Mouse (Mus musculus): ENCODE measurements at regions not wholly inside any gene's neighbourhood (a gene's known extent, or its start where the extent isn't known, plus 50 kb on each side); places are given as distances from the start of the nearest gene placed in this dataset.

GRCm38 (mm10) chr10:109405116-109405685 is 394.4 kb upstream of the Syt1 start:
- no peaks in the 10 kb centered on the region for H3K9me3 ChIP-seq (ENCODE audit: control insufficient read depth, insufficient read depth, low read depth, low read length)
- no peak overlapping the region for H3K4me3 ChIP-seq (ENCODE audit: insufficient read depth in 1 of 2, low read depth in 1 of 2, low read length in 2 of 2, poor library complexity in 1 of 2, severe bottlenecking in 1 of 2)
- H3K4me1 ChIP-seq (ENCODE audit: control insufficient read depth in 2 of 2, insufficient read depth in 2 of 2, low read length in 2 of 2, poor library complexity in 1 of 2): no peaks in the 10 kb centered on the region
- no peak overlapping the region for H3K27ac ChIP-seq (ENCODE audit: insufficient read depth, low read depth, low read length, poor library complexity, severe bottlenecking)
- TF ChIP-seq ZC3H11A (IDR thresholded peaks at IDR 0.05; ENCODE audit: borderline replicate concordance, low read depth, low read length) (no peak), HCFC1 (IDR thresholded peaks at IDR 0.05; ENCODE audit: borderline replicate concordance, insufficient read depth, low read length) (no peak), CHD2 (IDR thresholded peaks at IDR 0.05; ENCODE audit: low read depth, low read length) (no peak), ZNF384 (IDR thresholded peaks at IDR 0.05; ENCODE audit: low read depth, low read length) (no peak), MAFK (IDR thresholded peaks at IDR 0.05; ENCODE audit: insufficient read depth, low read depth, low read length) (no peak)
- in situ Hi-C loops (cut with MboI; ENCODE audit: low sequenced_read_pairs in 2 of 2, unreplicated experiment in 2 of 2): no loop called here
- H3K36me3 ChIP-seq (ENCODE audit: control insufficient read depth, insufficient read depth, low read length, poor library complexity, severe bottlenecking): no peaks in the 10 kb centered on the region
- no peak overlapping the region for H3K9ac ChIP-seq (ENCODE audit: insufficient read depth, low read depth, low read length, poor library complexity, severe bottlenecking)
- no peak for DNase-seq (ENCODE audit: low read depth, low spot score)

GRCm38 (mm10) chr10:109383758-109384157 is 373.0 kb upstream of the Syt1 start:
- Histone ChIP-seq H3K4me3 (ENCODE audit: insufficient read depth in 1 of 2, low read depth in 1 of 2, low read length in 2 of 2, poor library complexity in 1 of 2, severe bottlenecking in 1 of 2) (no peak overlapping the region), H3K9ac (ENCODE audit: insufficient read depth, low read depth, low read length, poor library complexity, severe bottlenecking) (no peak overlapping the region), H3K4me1 (ENCODE audit: control insufficient read depth in 2 of 2, insufficient read depth in 2 of 2, low read length in 2 of 2, poor library complexity in 1 of 2) (no peaks in the 10 kb centered on the region), H3K27ac (ENCODE audit: insufficient read depth, low read depth, low read length, poor library complexity, severe bottlenecking) (no peak overlapping the region), H3K36me3 (ENCODE audit: control insufficient read depth, insufficient read depth, low read length, poor library complexity, severe bottlenecking) (no peaks in the 10 kb centered on the region), H3K9me3 (ENCODE audit: control insufficient read depth, insufficient read depth, low read depth, low read length) (no peaks in the 10 kb centered on the region)
- in situ Hi-C loops (cut with MboI; ENCODE audit: low sequenced_read_pairs in 2 of 2, unreplicated experiment in 2 of 2): no loop called here
- DNase-seq (ENCODE audit: low read depth, low spot score): no peak
- TF ChIP-seq HCFC1 (IDR thresholded peaks at IDR 0.05; ENCODE audit: borderline replicate concordance, insufficient read depth, low read length) (no peak), MAFK (IDR thresholded peaks at IDR 0.05; ENCODE audit: insufficient read depth, low read depth, low read length) (no peak), ZC3H11A (IDR thresholded peaks at IDR 0.05; ENCODE audit: borderline replicate concordance, low read depth, low read length) (no peak), CHD2 (IDR thresholded peaks at IDR 0.05; ENCODE audit: low read depth, low read length) (no peak), ZNF384 (IDR thresholded peaks at IDR 0.05; ENCODE audit: low read depth, low read length) (no peak)

GRCm38 (mm10) chr10:109378846-109379245 is 368.1 kb upstream of the Syt1 start:
- TF ChIP-seq ZNF384 (IDR thresholded peaks at IDR 0.05; ENCODE audit: low read depth, low read length): no peak
- no peak for TF ChIP-seq HCFC1 (IDR thresholded peaks at IDR 0.05; ENCODE audit: borderline replicate concordance, insufficient read depth, low read length)
- no peak for TF ChIP-seq MAFK (IDR thresholded peaks at IDR 0.05; ENCODE audit: insufficient read depth, low read depth, low read length)
- no peak for TF ChIP-seq CHD2 (IDR thresholded peaks at IDR 0.05; ENCODE audit: low read depth, low read length)
- no peak for TF ChIP-seq ZC3H11A (IDR thresholded peaks at IDR 0.05; ENCODE audit: borderline replicate concordance, low read depth, low read length)
- no peaks in the 10 kb centered on the region for H3K4me1 ChIP-seq (ENCODE audit: control insufficient read depth in 2 of 2, insufficient read depth in 2 of 2, low read length in 2 of 2, poor library complexity in 1 of 2)
- H3K27ac ChIP-seq (ENCODE audit: insufficient read depth, low read depth, low read length, poor library complexity, severe bottlenecking): no peak overlapping the region
- in situ Hi-C loops (cut with MboI; ENCODE audit: low sequenced_read_pairs in 2 of 2, unreplicated experiment in 2 of 2): no loop called here
- H3K9ac ChIP-seq (ENCODE audit: insufficient read depth, low read depth, low read length, poor library complexity, severe bottlenecking): no peak overlapping the region
- no peak overlapping the region for H3K4me3 ChIP-seq (ENCODE audit: insufficient read depth in 1 of 2, low read depth in 1 of 2, low read length in 2 of 2, poor library complexity in 1 of 2, severe bottlenecking in 1 of 2)
- no peak for DNase-seq (ENCODE audit: low read depth, low spot score)
- no peaks in the 10 kb centered on the region for H3K36me3 ChIP-seq (ENCODE audit: control insufficient read depth, insufficient read depth, low read length, poor library complexity, severe bottlenecking)
- no peaks in the 10 kb centered on the region for H3K9me3 ChIP-seq (ENCODE audit: control insufficient read depth, insufficient read depth, low read depth, low read length)

- in situ Hi-C loops (cut with MboI; ENCODE audit: low sequenced_read_pairs in 2 of 2, unreplicated experiment in 2 of 2): no loop called here
Observed at GRCm38 (mm10) chr10:109360161-109360560, 349.4 kb upstream of the Syt1 start.

GRCm38 (mm10) chr10:109358812-109359211 is 348.0 kb upstream of the Syt1 start:
- Histone ChIP-seq H3K36me3 (ENCODE audit: control insufficient read depth, insufficient read depth, low read length, poor library complexity, severe bottlenecking) (no peaks in the 10 kb centered on the region), H3K27ac (ENCODE audit: insufficient read depth, low read depth, low read length, poor library complexity, severe bottlenecking) (no peak overlapping the region), H3K9ac (ENCODE audit: insufficient read depth, low read depth, low read length, poor library complexity, severe bottlenecking) (no peak overlapping the region), H3K4me1 (ENCODE audit: control insufficient read depth in 2 of 2, insufficient read depth in 2 of 2, low read length in 2 of 2, poor library complexity in 1 of 2) (no peaks in the 10 kb centered on the region), H3K9me3 (ENCODE audit: control insufficient read depth, insufficient read depth, low read depth, low read length) (no peaks in the 10 kb centered on the region), H3K4me3 (ENCODE audit: insufficient read depth in 1 of 2, low read depth in 1 of 2, low read length in 2 of 2, poor library complexity in 1 of 2, severe bottlenecking in 1 of 2) (no peak overlapping the region)
- DNase-seq (ENCODE audit: low read depth, low spot score): no peak
- TF ChIP-seq MAFK (IDR thresholded peaks at IDR 0.05; ENCODE audit: insufficient read depth, low read depth, low read length): no peak
- no peak for TF ChIP-seq HCFC1 (IDR thresholded peaks at IDR 0.05; ENCODE audit: borderline replicate concordance, insufficient read depth, low read length)
- no peak for TF ChIP-seq ZNF384 (IDR thresholded peaks at IDR 0.05; ENCODE audit: low read depth, low read length)
- no peak for TF ChIP-seq CHD2 (IDR thresholded peaks at IDR 0.05; ENCODE audit: low read depth, low read length)
- in situ Hi-C loops (cut with MboI; ENCODE audit: low sequenced_read_pairs in 2 of 2, unreplicated experiment in 2 of 2): no loop called here

More at GRCm38 (mm10) chr10:109360161-109360560, 349.4 kb upstream of the Syt1 start:
- no peak for DNase-seq (ENCODE audit: low read depth, low spot score)
- TF ChIP-seq CHD2 (IDR thresholded peaks at IDR 0.05; ENCODE audit: low read depth, low read length): no peak
- Histone ChIP-seq H3K36me3 (ENCODE audit: control insufficient read depth, insufficient read depth, low read length, poor library complexity, severe bottlenecking) (no peaks in the 10 kb centered on the region), H3K4me1 (ENCODE audit: control insufficient read depth in 2 of 2, insufficient read depth in 2 of 2, low read length in 2 of 2, poor library complexity in 1 of 2) (no peaks in the 10 kb centered on the region), H3K27ac (ENCODE audit: insufficient read depth, low read depth, low read length, poor library complexity, severe bottlenecking) (no peak overlapping the region), H3K4me3 (ENCODE audit: insufficient read depth in 1 of 2, low read depth in 1 of 2, low read length in 2 of 2, poor library complexity in 1 of 2, severe bottlenecking in 1 of 2) (no peak overlapping the region), H3K9ac (ENCODE audit: insufficient read depth, low read depth, low read length, poor library complexity, severe bottlenecking) (no peak overlapping the region), H3K9me3 (ENCODE audit: control insufficient read depth, insufficient read depth, low read depth, low read length) (no peaks in the 10 kb centered on the region)
